Mouse (Mus musculus) midbrain, embryonic 14.5 days (tissue): Measurements from ENCODE around the gene Ptprr. TPM values are rescaled to one million over a fixed set of nuclear protein-coding genes. Genes with fewer than 3 reads are reported as not detected.

Experiments used
- ATAC-seq: fragments of 200-750 bp; cut with Nextera tagmentation; 2 replicates; pipeline ENCODE4 v1.8.0; 2017; ENCODE audit warnings: moderate number of reproducible peaks, moderate library complexity; ENCODE audit not compliant: low FRiP score, low TSS enrichment
- DNase-seq: peaks from one replicate; pipeline ENCODE4 v3.0.0-alpha.2; 2015
- H3K27ac ChIP-seq: fragments of 300-500 bp; sonication (generic); replicated peaks from 2 replicates; pipeline ENCODE4 v1.5.1; 2014; ENCODE audit warnings: mild to moderate bottlenecking, low read depth, low read length, moderate library complexity
- H3K27me3 ChIP-seq: fragments of 300-500 bp; sonication (generic); 2 replicates; pipeline ENCODE4 v1.6.1; 2014; ENCODE audit warnings: low read length, control low read depth, mixed read lengths; ENCODE audit not compliant: control insufficient read depth, insufficient read depth
- H3K36me3 ChIP-seq: fragments of 300-500 bp; sonication (generic); 2 replicates; pipeline ENCODE4 v1.6.1; 2014; ENCODE audit warnings: low read length, control low read depth; ENCODE audit not compliant: control insufficient read depth, insufficient read depth
- H3K4me1 ChIP-seq: fragments of 300-500 bp; sonication (generic); 2 replicates; pipeline ENCODE4 v1.6.1; 2014; ENCODE audit warnings: mild to moderate bottlenecking, antibody characterized with exemption, low read length, control low read depth; ENCODE audit not compliant: control insufficient read depth, insufficient read depth
- H3K4me2 ChIP-seq: fragments of 300-500 bp; sonication (generic); 2 replicates; pipeline ENCODE4 v1.6.1; 2014; ENCODE audit warnings: mild to moderate bottlenecking, low read length, moderate library complexity
- H3K4me3 ChIP-seq: fragments of 300-500 bp; sonication (generic); replicated peaks from 2 replicates; pipeline ENCODE4 v1.5.1; 2014; ENCODE audit warnings: low read depth, low read length
- H3K9ac ChIP-seq: fragments of 300-500 bp; sonication (generic); replicated peaks from 2 replicates; pipeline ENCODE4 v1.6.1; 2014; ENCODE audit warnings: mild to moderate bottlenecking, low read length, moderate library complexity
- H3K9me3 ChIP-seq: fragments of 300-500 bp; sonication (generic); 2 replicates; pipeline ENCODE4 v1.6.1; 2016; ENCODE audit warnings: low read length, control low read depth, mixed read lengths; ENCODE audit not compliant: control insufficient read depth
- WGBS: fragments of 180-500 bp; shearing (Covaris S2); extraction: QIAGEN DNeasy Blood & Tissue Kit; methylation state at CpG from one replicate; pipeline ENCODE4 v1.1.7; 2014; 5-methylcytosine and 5-hydroxymethylcytosine counted together
- polyA plus RNA-seq: library from polyadenylated mRNA; unstranded; fragments of >200 nt; fragmentation: Nextera tagmentation; extraction: Ambion mirVana; gene quantifications from 2 replicates; pipeline ENCODE4 v1.2.1, GENCODE M21; 2014

Gene Ptprr
- polyA plus RNA-seq, 1 experiment from 2014 or later = 17.7 TPM

- Histone ChIP-seq H3K27me3 (no peaks in the 10 kb centered on the region), H3K9me3 (no peaks in the 10 kb centered on the region), H3K36me3 (no peaks in the 10 kb centered on the region), H3K9ac (no peak overlapping the region), H3K4me3 (no peak overlapping the region), H3K4me2 (no peak overlapping the region), H3K4me1 (no peaks in the 10 kb centered on the region), H3K27ac (no peak overlapping the region)
- ATAC-seq (no peak), DNase-seq (no peak)
- 89% methylated on average over 10 of the region's 10 CpGs for WGBS
Observed at GRCm38 (mm10) chr10:116271470-116271915, 253.5 kb downstream of the Ptprr start.

GRCm38 (mm10) chr10:116272156-116272555 is 254.1 kb downstream of the Ptprr start:
- Histone ChIP-seq H3K36me3 (no peaks in the 10 kb centered on the region), H3K27me3 (no peaks in the 10 kb centered on the region), H3K9ac (no peak overlapping the region), H3K4me1 (no peaks in the 10 kb centered on the region), H3K27ac (no peak overlapping the region), H3K4me2 (no peak overlapping the region), H3K4me3 (no peak overlapping the region), H3K9me3 (no peaks in the 10 kb centered on the region)
- DNase-seq = no peak
- ATAC-seq = no peak
- 81% methylated on average over 3 of the region's 3 CpGs for WGBS

GRCm38 (mm10) chr10:116275280-116275679 is 257.3 kb downstream of the Ptprr start, which contains the start of gene Ptprb:
TSS of gene Ptprb (plus strand) at chr10:116275523.
- ATAC-seq = no peak
- Histone ChIP-seq H3K9me3 (no peaks in the 10 kb centered on the region), H3K4me1 (no peaks in the 10 kb centered on the region), H3K36me3 (no peaks in the 10 kb centered on the region), H3K4me2 (no peak within 1 kb of the TSS), H3K9ac (no peak within 1 kb of the TSS), H3K27ac (no peak within 1 kb of the TSS), H3K27me3 (no peaks in the 10 kb centered on the region), H3K4me3 (no peak within 1 kb of the TSS)
- DNase-seq = no peak
- WGBS = 68% methylated on average over 7 of the region's 7 CpGs

- Histone ChIP-seq H3K4me3 (no peak overlapping the region), H3K36me3 (no peaks in the 10 kb centered on the region), H3K4me1 (no peaks in the 10 kb centered on the region), H3K4me2 (no peak overlapping the region), H3K27me3 (no peaks in the 10 kb centered on the region), H3K9me3 (no peaks in the 10 kb centered on the region), H3K9ac (no peak overlapping the region), H3K27ac (no peak overlapping the region)
- DNase-seq (no peak), ATAC-seq (no peak)
- 92% methylated on average over 7 of the region's 7 CpGs for WGBS
Observed at GRCm38 (mm10) chr10:116286697-116287344, 268.8 kb downstream of the Ptprr start.

- Histone ChIP-seq H3K4me2 (no peak overlapping the region), H3K27ac (no peak overlapping the region), H3K9ac (no peak overlapping the region), H3K36me3 (no peaks in the 10 kb centered on the region), H3K4me1 (no peaks in the 10 kb centered on the region), H3K9me3 (no peaks in the 10 kb centered on the region), H3K27me3 (no peaks in the 10 kb centered on the region), H3K4me3 (no peak overlapping the region)
- ATAC-seq (no peak), DNase-seq (no peak)
- 83% methylated on average over 9 of the region's 9 CpGs for WGBS
Observed at GRCm38 (mm10) chr10:116288130-116288529, 270.1 kb downstream of the Ptprr start.

GRCm38 (mm10) chr10:116290483-116290882 is 272.5 kb downstream of the Ptprr start:
- Histone ChIP-seq H3K9ac (no peak overlapping the region), H3K27me3 (no peaks in the 10 kb centered on the region), H3K4me2 (no peak overlapping the region), H3K4me1 (no peaks in the 10 kb centered on the region), H3K27ac (no peak overlapping the region), H3K36me3 (no peaks in the 10 kb centered on the region), H3K9me3 (no peaks in the 10 kb centered on the region), H3K4me3 (no peak overlapping the region)
- no peak for DNase-seq
- 85% methylated on average over 4 of the region's 4 CpGs for WGBS
- ATAC-seq = no peak

GRCm38 (mm10) chr10:116291153-116291755 is 273.2 kb downstream of the Ptprr start:
- ATAC-seq = no peak
- no peaks in the 10 kb centered on the region for H3K27me3 ChIP-seq
- no peaks in the 10 kb centered on the region for H3K4me1 ChIP-seq
- H3K4me3 ChIP-seq = no peak overlapping the region
- H3K27ac ChIP-seq = no peak overlapping the region
- DNase-seq = no peak
- H3K36me3 ChIP-seq = no peaks in the 10 kb centered on the region
- 83% methylated on average over 8 of the region's 8 CpGs for WGBS
- H3K9me3 ChIP-seq = no peaks in the 10 kb centered on the region
- H3K9ac ChIP-seq = no peak overlapping the region
- H3K4me2 ChIP-seq = no peak overlapping the region

- H3K9ac ChIP-seq = no peak overlapping the region
- H3K4me1 ChIP-seq = peaks cover 5% of the 10 kb centered on the region
- H3K4me3 ChIP-seq = no peak overlapping the region
- DNase-seq = no peak
- no peak for ATAC-seq
- H3K4me2 ChIP-seq = no peak overlapping the region
- no peaks in the 10 kb centered on the region for H3K9me3 ChIP-seq
- WGBS = 89% methylated on average over 4 of the region's 4 CpGs
- H3K27ac ChIP-seq = no peak overlapping the region
- H3K36me3 ChIP-seq = no peaks in the 10 kb centered on the region
- peaks cover 8% of the 10 kb centered on the region for H3K27me3 ChIP-seq
Observed at GRCm38 (mm10) chr10:116296439-116296838, 278.4 kb downstream of the Ptprr start.

GRCm38 (mm10) chr10:116297854-116298253 is 279.8 kb downstream of the Ptprr start:
- peaks cover 15% of the 10 kb centered on the region for H3K27me3 ChIP-seq
- H3K9ac ChIP-seq = no peak overlapping the region
- H3K36me3 ChIP-seq = no peaks in the 10 kb centered on the region
- no peak overlapping the region for H3K4me3 ChIP-seq
- WGBS = 88% methylated on average over 12 of the region's 12 CpGs
- no peak overlapping the region for H3K4me2 ChIP-seq
- no peak overlapping the region for H3K27ac ChIP-seq
- DNase-seq = no peak
- H3K9me3 ChIP-seq = no peaks in the 10 kb centered on the region
- H3K4me1 ChIP-seq = peaks cover 9% of the 10 kb centered on the region
- no peak for ATAC-seq
